Mouse (Mus musculus): ENCODE measurements around the gene Ttll5. TPM values are rescaled to one million over a fixed set of nuclear protein-coding genes. Genes with fewer than 3 reads are reported as not detected.

The Ttll5 gene
- polyA plus RNA-seq, 1 experiment from 2014 or later: 11.3 TPM

DNA sequence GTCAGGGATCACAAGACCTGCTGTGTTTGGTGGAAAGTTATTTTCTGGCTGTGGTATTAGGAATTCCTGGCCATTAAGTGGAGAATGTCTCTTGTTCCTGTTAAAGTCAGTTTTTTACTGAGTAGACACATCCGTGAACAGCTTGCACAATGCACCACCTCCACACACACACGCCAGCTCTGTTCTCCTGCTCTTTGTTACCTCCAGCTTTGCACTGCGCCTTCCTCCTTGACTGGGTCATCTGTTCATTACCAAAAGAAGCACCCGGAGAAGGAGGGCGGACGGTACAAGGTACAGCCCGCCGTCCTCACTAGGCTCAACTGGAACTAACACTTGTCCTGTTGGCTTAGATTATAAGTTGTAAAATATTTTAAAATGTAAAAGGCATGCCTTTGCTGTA, 278.2 kb downstream of the Ttll5 start:
- H3K36me3 ChIP-seq (ENCODE audit: insufficient read depth, low read length): no peaks in the 10 kb centered on the region
- no peak overlapping the region for H3K27ac ChIP-seq (ENCODE audit: low read length)
- 89% methylated on average over 8 of the region's 8 CpGs for WGBS
- H3K9ac ChIP-seq (replicated peaks; ENCODE audit: low read length): no peak overlapping the region
- no peak for ATAC-seq (ENCODE audit: low FRiP score, low TSS enrichment)
- H3K27me3 ChIP-seq (ENCODE audit: insufficient read depth, low read length): no peaks in the 10 kb centered on the region
- no peak overlapping the region for H3K4me2 ChIP-seq (replicated peaks; ENCODE audit: low read depth, low read length)
- no peaks in the 10 kb centered on the region for H3K9me3 ChIP-seq (ENCODE audit: low read length)
- peaks cover 20% of the 10 kb centered on the region for H3K4me1 ChIP-seq (ENCODE audit: insufficient read depth, low read length)
- H3K4me3 ChIP-seq (ENCODE audit: low read length): no peak overlapping the region

DNA sequence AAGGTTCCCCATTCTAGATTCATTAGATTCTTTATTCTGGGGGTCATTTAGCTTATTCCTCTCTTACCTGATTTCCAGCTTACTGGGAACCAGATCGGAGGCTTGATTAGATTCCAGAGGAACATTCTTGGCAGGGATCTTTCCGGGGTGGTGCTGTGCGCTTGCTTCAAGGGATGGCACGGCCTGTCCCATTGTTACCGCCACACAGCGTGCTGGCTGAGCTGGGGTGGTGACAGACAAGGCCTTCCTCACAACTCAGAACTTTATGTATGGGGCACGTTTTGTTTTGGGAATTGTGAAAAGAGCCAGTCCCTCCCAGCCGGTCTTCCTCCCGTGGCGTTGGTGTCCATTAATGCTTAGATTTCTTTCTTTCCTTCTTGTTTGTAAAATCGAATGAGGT, 278.9 kb downstream of the Ttll5 start:
- no peak for ATAC-seq (ENCODE audit: low FRiP score, low TSS enrichment)
- no peak overlapping the region; the same call in 1 of the 2 replicates for H3K27ac ChIP-seq (ENCODE audit: low read length)
- no peak overlapping the region for H3K4me2 ChIP-seq (replicated peaks; ENCODE audit: low read depth, low read length)
- no peak overlapping the region; the same call in 1 of the 2 replicates for H3K9ac ChIP-seq (replicated peaks; ENCODE audit: low read length)
- peaks cover 20% of the 10 kb centered on the region for H3K4me1 ChIP-seq (ENCODE audit: insufficient read depth, low read length)
- H3K27me3 ChIP-seq (ENCODE audit: insufficient read depth, low read length): no peaks in the 10 kb centered on the region
- no peaks in the 10 kb centered on the region for H3K9me3 ChIP-seq (ENCODE audit: low read length)
- WGBS: 80% methylated on average over 11 of the region's 11 CpGs
- H3K36me3 ChIP-seq (ENCODE audit: insufficient read depth, low read length): no peaks in the 10 kb centered on the region
- H3K4me3 ChIP-seq (ENCODE audit: low read length): no peak overlapping the region

DNA sequence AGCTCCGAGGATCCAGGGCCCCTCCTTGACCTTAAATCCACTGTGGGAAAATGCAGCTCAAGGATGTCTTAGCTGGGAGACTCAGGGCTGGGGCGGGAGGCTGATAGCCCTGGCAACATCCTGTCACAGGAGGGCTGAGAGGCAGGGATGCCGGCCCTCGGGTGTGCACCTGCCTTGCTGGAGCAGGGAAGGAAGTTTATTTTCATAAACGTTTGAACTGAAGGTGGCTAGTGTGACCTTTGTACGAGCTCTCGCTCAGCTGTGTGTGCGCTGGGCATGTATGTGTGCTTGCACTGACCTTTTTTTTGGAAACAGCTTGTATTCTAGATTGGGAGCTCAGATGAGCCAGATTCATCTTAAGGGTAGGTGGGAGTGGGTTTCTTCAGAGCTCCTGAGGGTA, 279.4 kb downstream of the Ttll5 start:
- no peaks in the 10 kb centered on the region for H3K27me3 ChIP-seq (ENCODE audit: insufficient read depth, low read length)
- WGBS: 44% methylated on average over 8 of the region's 8 CpGs
- no peak overlapping the region for H3K4me3 ChIP-seq (ENCODE audit: low read length)
- no peaks in the 10 kb centered on the region for H3K9me3 ChIP-seq (ENCODE audit: low read length)
- H3K27ac ChIP-seq (ENCODE audit: low read length): no peak overlapping the region; the same call in 1 of the 2 replicates
- ATAC-seq (ENCODE audit: low FRiP score, low TSS enrichment): no peak
- H3K36me3 ChIP-seq (ENCODE audit: insufficient read depth, low read length): 0 out of 2 replicates have a peak, but pooled peaks cover 2% of the 10 kb centered on the region
- no peak overlapping the region for H3K4me2 ChIP-seq (replicated peaks; ENCODE audit: low read depth, low read length)
- H3K9ac ChIP-seq (replicated peaks; ENCODE audit: low read length): no peak overlapping the region; the same call in 1 of the 2 replicates
- peaks cover 20% of the 10 kb centered on the region for H3K4me1 ChIP-seq (ENCODE audit: insufficient read depth, low read length)

DNA sequence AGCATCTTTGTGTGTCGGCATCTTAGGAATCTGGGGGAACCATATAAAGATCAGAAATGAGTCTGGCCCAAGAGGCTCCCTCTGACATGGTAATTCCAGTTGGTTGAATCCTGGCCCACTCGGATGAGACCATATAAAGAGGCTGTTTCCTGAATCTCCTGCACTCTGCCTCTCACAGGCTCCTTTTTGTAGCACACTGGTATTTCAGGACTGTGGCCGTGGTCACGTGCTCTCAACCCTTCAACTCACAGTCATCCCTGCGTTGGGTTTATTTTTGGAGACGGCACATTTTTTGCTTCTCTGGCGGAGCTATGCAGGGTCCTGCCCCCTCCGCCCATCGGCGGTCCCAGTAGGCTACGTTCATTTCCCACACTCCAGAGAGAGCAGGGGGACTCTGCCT, 279.8 kb downstream of the Ttll5 start:
- no peak overlapping the region; the same call in 1 of the 2 replicates for H3K27ac ChIP-seq (ENCODE audit: low read length)
- H3K4me3 ChIP-seq (ENCODE audit: low read length): no peak overlapping the region
- WGBS: 67% methylated on average over 11 of the region's 11 CpGs
- peak; percentile 39; the same call in 1 of the 2 replicates for ATAC-seq (ENCODE audit: low FRiP score, low TSS enrichment)
- 0 out of 2 replicates have a peak, but pooled peaks cover 2% of the 10 kb centered on the region for H3K36me3 ChIP-seq (ENCODE audit: insufficient read depth, low read length)
- no peaks in the 10 kb centered on the region for H3K27me3 ChIP-seq (ENCODE audit: insufficient read depth, low read length)
- H3K9me3 ChIP-seq (ENCODE audit: low read length): no peaks in the 10 kb centered on the region
- no peak overlapping the region for H3K4me2 ChIP-seq (replicated peaks; ENCODE audit: low read depth, low read length)
- no peak overlapping the region for H3K9ac ChIP-seq (replicated peaks; ENCODE audit: low read length)
- peaks cover 20% of the 10 kb centered on the region for H3K4me1 ChIP-seq (ENCODE audit: insufficient read depth, low read length)

DNA sequence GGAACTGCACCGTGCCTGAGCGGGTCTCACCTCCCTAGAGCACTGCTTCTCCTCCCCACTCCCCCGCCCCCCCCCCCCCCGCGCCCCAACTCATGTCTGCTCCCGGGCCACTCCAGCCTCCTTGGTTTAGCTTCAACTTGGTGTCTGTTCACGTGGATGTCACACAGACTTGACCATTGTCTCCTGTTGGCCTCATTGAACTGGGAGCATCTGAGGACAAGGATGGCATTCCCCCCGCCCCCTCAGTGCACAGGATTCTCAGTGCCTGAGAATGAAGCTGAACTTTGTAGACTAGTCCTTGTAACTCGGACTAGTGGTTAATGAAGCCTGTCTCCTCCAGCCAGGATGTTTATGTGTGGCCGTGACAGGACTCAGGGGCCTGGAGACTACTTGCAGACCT, 281.1 kb downstream of the Ttll5 start:
- Histone ChIP-seq H3K4me3 (ENCODE audit: low read length) (no peak overlapping the region), H3K4me2 (replicated peaks; ENCODE audit: low read depth, low read length) (no peak overlapping the region), H3K9me3 (ENCODE audit: low read length) (no peaks in the 10 kb centered on the region), H3K9ac (replicated peaks; ENCODE audit: low read length) (no peak overlapping the region), H3K36me3 (ENCODE audit: insufficient read depth, low read length) (0 out of 2 replicates have a peak, but pooled peaks cover 2% of the 10 kb centered on the region), H3K27ac (ENCODE audit: low read length) (no peak overlapping the region), H3K4me1 (ENCODE audit: insufficient read depth, low read length) (peaks cover 20% of the 10 kb centered on the region), H3K27me3 (ENCODE audit: insufficient read depth, low read length) (no peaks in the 10 kb centered on the region)
- WGBS: 48% methylated on average over 7 of the region's 10 CpGs
- ATAC-seq (ENCODE audit: low FRiP score, low TSS enrichment): no peak

DNA sequence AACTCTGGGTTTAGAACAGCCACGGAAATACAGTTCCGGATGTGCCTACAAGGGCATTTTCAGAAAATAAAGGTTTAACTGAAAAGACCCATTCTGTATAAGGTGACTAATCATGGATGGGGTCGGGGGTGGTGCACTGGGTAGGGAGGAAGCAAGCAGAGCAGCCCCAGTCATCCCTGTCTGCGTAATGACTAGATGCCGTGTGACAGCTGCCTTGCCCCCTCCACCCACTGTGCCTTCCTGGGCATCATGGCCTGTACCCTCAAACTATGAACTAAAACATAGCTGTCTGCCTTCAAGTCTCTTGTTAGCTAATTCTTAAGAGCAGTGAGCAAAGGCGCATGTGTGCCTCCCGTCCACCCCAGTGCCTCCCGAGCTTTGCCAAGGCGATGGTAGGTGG, 281.6 kb downstream of the Ttll5 start:
- no peaks in the 10 kb centered on the region for H3K27me3 ChIP-seq (ENCODE audit: insufficient read depth, low read length)
- H3K9me3 ChIP-seq (ENCODE audit: low read length): no peaks in the 10 kb centered on the region
- ATAC-seq (ENCODE audit: low FRiP score, low TSS enrichment): no peak
- H3K9ac ChIP-seq (replicated peaks; ENCODE audit: low read length): no peak overlapping the region
- H3K36me3 ChIP-seq (ENCODE audit: insufficient read depth, low read length): 0 out of 2 replicates have a peak, but pooled peaks cover 2% of the 10 kb centered on the region
- peaks cover 20% of the 10 kb centered on the region for H3K4me1 ChIP-seq (ENCODE audit: insufficient read depth, low read length)
- 84% methylated on average over 9 of the region's 9 CpGs for WGBS
- H3K27ac ChIP-seq (ENCODE audit: low read length): no peak overlapping the region
- no peak overlapping the region for H3K4me2 ChIP-seq (replicated peaks; ENCODE audit: low read depth, low read length)
- no peak overlapping the region for H3K4me3 ChIP-seq (ENCODE audit: low read length)

DNA sequence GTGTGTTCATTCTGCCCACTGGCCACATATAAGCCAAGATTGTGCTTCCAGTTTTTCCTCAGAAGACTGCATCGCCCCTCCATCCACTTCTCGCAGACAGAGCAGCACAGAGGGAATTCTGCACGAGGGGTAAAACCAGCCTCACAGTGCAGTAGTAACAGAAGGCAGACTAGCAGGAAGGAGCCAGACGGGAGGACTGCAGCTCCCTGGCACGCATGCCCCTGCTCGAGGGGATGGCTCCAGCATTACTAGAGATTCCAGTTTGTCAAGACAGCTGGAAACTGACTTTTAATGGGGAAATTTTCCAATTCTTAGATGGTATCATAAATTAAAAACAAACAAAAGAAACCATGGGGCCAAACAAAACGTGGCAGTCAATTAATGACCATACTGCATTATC, 283.2 kb downstream of the Ttll5 start:
- Histone ChIP-seq H3K9me3 (ENCODE audit: low read length) (no peaks in the 10 kb centered on the region), H3K9ac (replicated peaks; ENCODE audit: low read length) (no peak overlapping the region), H3K4me1 (ENCODE audit: insufficient read depth, low read length) (peaks cover 20% of the 10 kb centered on the region), H3K4me2 (replicated peaks; ENCODE audit: low read depth, low read length) (no peak overlapping the region), H3K4me3 (ENCODE audit: low read length) (no peak overlapping the region), H3K27ac (ENCODE audit: low read length) (no peak overlapping the region), H3K36me3 (ENCODE audit: insufficient read depth, low read length) (0 out of 2 replicates have a peak, but pooled peaks cover 2% of the 10 kb centered on the region), H3K27me3 (ENCODE audit: insufficient read depth, low read length) (no peaks in the 10 kb centered on the region)
- WGBS: 78% methylated on average over 7 of the region's 7 CpGs
- ATAC-seq (ENCODE audit: low FRiP score, low TSS enrichment): no peak

DNA sequence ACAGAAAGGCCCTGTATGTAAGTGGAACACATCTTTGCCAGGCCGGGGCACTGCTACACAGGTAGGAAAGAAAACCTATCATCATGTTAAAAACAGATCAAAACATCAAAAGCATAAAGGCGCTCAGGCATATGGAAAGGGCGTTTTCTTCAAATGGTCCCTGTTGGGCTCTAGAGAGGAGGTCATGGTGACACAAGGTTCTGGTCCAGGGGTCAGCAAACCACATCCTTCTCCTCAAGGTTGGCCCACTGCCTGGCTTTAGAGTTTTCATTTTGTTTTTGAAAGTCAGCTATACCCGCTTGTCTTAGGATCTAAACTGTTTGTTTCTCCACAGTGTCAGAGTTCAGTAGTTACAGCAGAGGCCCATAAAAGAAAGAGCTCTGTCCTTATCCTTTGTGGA, 285.1 kb downstream of the Ttll5 start:
- Histone ChIP-seq H3K9ac (replicated peaks; ENCODE audit: low read length) (no peak overlapping the region), H3K9me3 (ENCODE audit: low read length) (no peaks in the 10 kb centered on the region), H3K4me3 (ENCODE audit: low read length) (no peak overlapping the region), H3K36me3 (ENCODE audit: insufficient read depth, low read length) (0 out of 2 replicates have a peak, but pooled peaks cover 2% of the 10 kb centered on the region), H3K27me3 (ENCODE audit: insufficient read depth, low read length) (no peaks in the 10 kb centered on the region), H3K4me2 (replicated peaks; ENCODE audit: low read depth, low read length) (no peak overlapping the region), H3K27ac (ENCODE audit: low read length) (no peak overlapping the region), H3K4me1 (ENCODE audit: insufficient read depth, low read length) (peaks cover 10% of the 10 kb centered on the region)
- no peak for ATAC-seq (ENCODE audit: low FRiP score, low TSS enrichment)
- WGBS: 60% methylated on average over 4 of the region's 4 CpGs

DNA sequence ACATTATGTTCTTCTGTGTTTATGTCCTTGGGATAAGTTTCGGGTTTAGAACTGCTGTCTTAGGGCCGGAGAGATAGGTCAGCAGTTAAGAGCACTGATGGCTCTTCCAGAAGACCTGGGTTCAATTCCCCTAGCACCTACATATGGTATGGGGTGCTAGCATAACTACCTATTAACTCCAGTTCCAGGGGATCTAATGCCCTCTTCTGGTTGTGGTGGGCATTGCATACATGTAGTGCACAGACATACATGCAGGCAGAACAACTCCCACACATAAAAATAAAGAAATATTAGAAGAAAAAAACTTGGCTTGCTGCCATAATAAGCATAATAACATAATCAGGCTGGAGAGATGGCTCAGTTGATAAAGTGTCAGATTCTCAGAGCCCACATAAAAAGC, 286.2 kb downstream of the Ttll5 start:
- no peak for ATAC-seq (ENCODE audit: low FRiP score, low TSS enrichment)

More for the DNA sequence above, 286.2 kb downstream of the Ttll5 start:
- no peak overlapping the region for H3K27ac ChIP-seq (ENCODE audit: low read length)
- no peaks in the 10 kb centered on the region for H3K27me3 ChIP-seq (ENCODE audit: insufficient read depth, low read length)
- no peak overlapping the region for H3K4me2 ChIP-seq (replicated peaks; ENCODE audit: low read depth, low read length)
- no peak overlapping the region for H3K9ac ChIP-seq (replicated peaks; ENCODE audit: low read length)
- 0 out of 2 replicates have a peak, but pooled peaks cover 2% of the 10 kb centered on the region for H3K36me3 ChIP-seq (ENCODE audit: insufficient read depth, low read length)
- WGBS: 94% methylated on average over 2 of the region's 2 CpGs
- no peaks in the 10 kb centered on the region for H3K9me3 ChIP-seq (ENCODE audit: low read length)
- H3K4me1 ChIP-seq (ENCODE audit: insufficient read depth, low read length): peaks cover 4% of the 10 kb centered on the region; the same call in 1 of the 2 replicates
- no peak overlapping the region for H3K4me3 ChIP-seq (ENCODE audit: low read length)

Measured in kidney, embryonic 16.5 days (tissue).